Mouse (Mus musculus) midbrain, embryonic 12.5 days (tissue): ENCODE measurements at regions not wholly inside any gene's neighbourhood (a gene's known extent, or its start where the extent isn't known, plus 50 kb on each side); places are given as distances from the start of the nearest gene placed in this dataset.

Source experiments
- ATAC-seq: fragments of 200-750 bp; cut with Nextera tagmentation; 2 replicates; pipeline ENCODE4 v1.8.0; 2017; ENCODE audit warnings: low read depth, moderate TSS enrichment, moderate library complexity; ENCODE audit not compliant: low FRiP score
- H3K27ac ChIP-seq: fragments of 300-500 bp; sonication (generic); replicated peaks from 2 replicates; pipeline ENCODE4 v1.5.1; 2016; ENCODE audit warnings: mild to moderate bottlenecking
- H3K27me3 ChIP-seq: fragments of 300-500 bp; sonication (generic); 2 replicates; pipeline ENCODE4 v1.6.1; 2016; ENCODE audit warnings: mild to moderate bottlenecking
- H3K36me3 ChIP-seq: fragments of 300-500 bp; sonication (generic); 2 replicates; pipeline ENCODE4 v1.6.1; 2016
- H3K4me1 ChIP-seq: fragments of 300-500 bp; sonication (generic); 2 replicates; pipeline ENCODE4 v1.6.1; 2016
- H3K4me2 ChIP-seq: fragments of 300-500 bp; sonication (generic); replicated peaks from 2 replicates; pipeline ENCODE4 v1.6.1; 2016; ENCODE audit warnings: mild to moderate bottlenecking, moderate library complexity
- H3K4me3 ChIP-seq: fragments of 300-500 bp; sonication (generic); 2 replicates; pipeline ENCODE4 v1.5.1; 2016; ENCODE audit warnings: mild to moderate bottlenecking
- H3K9ac ChIP-seq: fragments of 300-500 bp; sonication (generic); replicated peaks from 2 replicates; pipeline ENCODE4 v1.6.1; 2016; ENCODE audit warnings: mild to moderate bottlenecking, moderate library complexity
- H3K9me3 ChIP-seq: fragments of 300-500 bp; sonication (generic); 2 replicates; pipeline ENCODE4 v1.6.1; 2016; ENCODE audit warnings: mild to moderate bottlenecking
- WGBS: fragments of 180-500 bp; shearing (Covaris S2); methylation state at CpG from one replicate; pipeline ENCODE4 v1.1.7; 2016; 5-methylcytosine and 5-hydroxymethylcytosine counted together

DNA sequence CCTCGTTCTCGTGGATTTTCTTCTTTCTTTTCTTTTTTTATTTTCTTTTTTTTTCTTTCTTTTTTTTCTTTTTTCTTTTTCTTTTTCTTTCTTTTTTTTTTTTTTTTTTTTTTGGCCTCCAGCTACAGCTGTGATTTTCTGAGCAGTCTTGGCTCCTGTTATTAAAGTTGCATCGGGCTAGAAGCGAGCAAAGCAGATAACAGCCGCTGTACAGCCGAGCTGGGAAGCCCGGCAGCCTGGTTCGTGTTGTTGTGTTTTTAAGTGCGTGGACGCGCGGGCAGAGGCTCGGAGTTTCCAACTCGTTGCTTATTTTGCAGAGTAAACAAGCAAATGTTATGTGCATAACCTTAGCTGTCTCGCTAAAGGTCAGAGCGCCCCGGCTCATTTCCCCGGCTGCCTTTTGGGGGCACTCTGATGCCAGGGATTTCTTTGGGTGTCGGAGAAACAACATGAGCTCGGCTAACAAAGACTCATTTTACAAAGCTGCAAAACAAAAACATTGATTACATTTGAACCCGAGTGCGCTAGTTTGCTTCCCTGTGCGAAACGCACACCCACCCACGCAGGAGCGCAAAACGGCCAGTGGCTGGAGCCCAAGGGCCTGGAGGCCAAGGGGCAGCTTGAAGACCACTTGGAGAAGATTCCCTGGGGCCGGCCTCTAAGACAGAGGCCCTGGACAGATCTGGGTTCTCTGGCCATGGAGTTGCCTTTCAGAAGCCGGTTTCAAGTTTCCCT is 344.3 kb upstream of the Mki67 start:
- WGBS = 10% methylated on average over 29 of the region's 29 CpGs
- no peaks in the 10 kb centered on the region for H3K9me3 ChIP-seq
- no peaks in the 10 kb centered on the region for H3K36me3 ChIP-seq
- H3K4me3 ChIP-seq = peak overlapping the region; percentile 27
- peak overlapping the region; percentile 56; the same call in 1 of the 2 replicates for H3K9ac ChIP-seq
- no peak for ATAC-seq
- H3K27ac ChIP-seq = peak overlapping the region; percentile 73
- 0 out of 2 replicates have a peak, but pooled peaks cover 5% of the 10 kb centered on the region for H3K27me3 ChIP-seq
- peaks cover 18% of the 10 kb centered on the region for H3K4me1 ChIP-seq
- H3K4me2 ChIP-seq = peak overlapping the region; percentile 59

DNA sequence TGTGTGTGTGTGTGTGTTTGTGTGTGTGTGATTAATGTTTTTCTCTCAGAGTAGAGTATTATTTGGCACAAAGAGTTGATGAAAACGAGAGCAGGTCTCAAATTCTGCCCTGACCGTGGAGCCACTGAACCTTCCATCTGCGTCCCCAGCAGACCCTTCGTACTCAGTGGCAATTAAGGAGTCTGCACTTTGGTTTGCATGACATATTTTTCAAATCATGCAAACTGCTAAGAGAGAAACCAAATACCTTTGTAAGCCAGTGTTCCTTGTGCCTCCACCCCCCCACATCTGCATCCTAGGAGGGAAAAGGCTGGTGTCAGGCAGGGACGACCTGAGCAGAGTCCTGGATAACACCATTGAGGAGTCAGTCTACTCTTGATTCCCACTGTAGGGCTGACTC is 346.5 kb upstream of the Mki67 start:
- Histone ChIP-seq H3K9me3 (no peaks in the 10 kb centered on the region), H3K27ac (no peak overlapping the region), H3K9ac (no peak overlapping the region), H3K4me2 (no peak overlapping the region), H3K36me3 (no peaks in the 10 kb centered on the region), H3K4me3 (no peak overlapping the region), H3K27me3 (0 out of 2 replicates have a peak, but pooled peaks cover 5% of the 10 kb centered on the region), H3K4me1 (peaks cover 23% of the 10 kb centered on the region)
- ATAC-seq = no peak
- WGBS = 56% methylated on average over 5 of the region's 5 CpGs

GRCm38 (mm10) chr7:136065038-136065678 is 349.0 kb upstream of the Mki67 start:
- Histone ChIP-seq H3K9me3 (no peaks in the 10 kb centered on the region), H3K4me3 (no peak overlapping the region), H3K36me3 (no peaks in the 10 kb centered on the region), H3K27me3 (0 out of 2 replicates have a peak, but pooled peaks cover 5% of the 10 kb centered on the region), H3K4me2 (no peak overlapping the region), H3K9ac (no peak overlapping the region), H3K4me1 (peaks cover 17% of the 10 kb centered on the region), H3K27ac (no peak overlapping the region)
- 69% methylated on average over 12 of the region's 12 CpGs for WGBS
- ATAC-seq = no peak

DNA sequence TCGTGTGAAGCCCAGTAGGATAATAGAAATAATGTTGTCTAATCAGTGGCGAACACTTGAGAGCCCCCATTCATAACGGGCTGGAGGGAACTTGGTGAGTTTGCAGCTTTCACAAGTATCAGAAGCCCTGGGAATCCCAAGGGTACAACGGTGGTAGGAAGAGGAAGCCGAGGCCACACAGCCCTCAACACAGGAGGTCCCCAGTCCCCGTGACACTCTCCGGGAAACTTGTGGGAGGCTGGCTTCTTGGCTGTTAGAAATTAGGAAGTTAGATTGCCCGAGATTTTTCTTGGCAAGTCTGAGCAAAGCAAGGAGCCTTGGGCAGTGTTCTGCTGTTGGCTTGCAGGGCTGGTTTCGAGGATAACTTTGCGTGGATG is 349.5 kb upstream of the Mki67 start:
- H3K4me1 ChIP-seq = peaks cover 17% of the 10 kb centered on the region
- H3K27me3 ChIP-seq = 0 out of 2 replicates have a peak, but pooled peaks cover 5% of the 10 kb centered on the region
- no peaks in the 10 kb centered on the region for H3K9me3 ChIP-seq
- no peaks in the 10 kb centered on the region for H3K36me3 ChIP-seq
- no peak overlapping the region for H3K9ac ChIP-seq
- no peak overlapping the region for H3K27ac ChIP-seq
- no peak for ATAC-seq
- H3K4me3 ChIP-seq = no peak overlapping the region
- no peak overlapping the region for H3K4me2 ChIP-seq
- 64% methylated on average over 10 of the region's 10 CpGs for WGBS

- H3K9ac ChIP-seq = no peak overlapping the region
- no peaks in the 10 kb centered on the region for H3K9me3 ChIP-seq
- H3K4me3 ChIP-seq = no peak overlapping the region
- peaks cover under 1% of the 10 kb centered on the region; the same call in 1 of the 2 replicates for H3K4me1 ChIP-seq
- no peak for ATAC-seq
- H3K27ac ChIP-seq = no peak overlapping the region
- WGBS = 90% methylated on average over 5 of the region's 5 CpGs
- H3K27me3 ChIP-seq = 0 out of 2 replicates have a peak, but pooled peaks cover 6% of the 10 kb centered on the region
- H3K4me2 ChIP-seq = no peak overlapping the region
- H3K36me3 ChIP-seq = no peaks in the 10 kb centered on the region
Observed at GRCm38 (mm10) chr7:136070881-136071280, 354.7 kb upstream of the Mki67 start.

DNA sequence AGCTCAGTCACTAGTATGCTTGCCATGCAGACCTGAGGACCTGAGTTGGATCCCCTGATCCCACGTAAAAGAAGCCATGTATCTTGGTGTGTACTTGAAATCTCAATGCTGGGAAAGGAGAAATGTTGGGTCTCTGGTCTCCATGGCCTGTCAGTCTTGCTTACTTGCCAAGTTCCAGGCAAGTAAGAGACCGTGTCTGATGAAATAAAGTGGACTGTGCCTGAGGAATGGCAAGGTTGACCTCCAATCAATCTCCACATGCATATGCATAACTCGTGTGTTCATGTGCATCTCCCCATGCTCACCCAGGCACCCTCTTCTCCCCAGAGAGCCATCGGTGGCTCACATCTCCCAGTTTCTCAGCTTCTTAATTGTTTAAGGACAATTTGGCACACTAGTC is 355.2 kb upstream of the Mki67 start:
- no peak for ATAC-seq
- no peaks in the 10 kb centered on the region for H3K36me3 ChIP-seq
- no peaks in the 10 kb centered on the region for H3K4me1 ChIP-seq
- no peak overlapping the region for H3K4me3 ChIP-seq
- H3K27me3 ChIP-seq = 0 out of 2 replicates have a peak, but pooled peaks cover 6% of the 10 kb centered on the region
- H3K9ac ChIP-seq = no peak overlapping the region
- 88% methylated on average over 4 of the region's 4 CpGs for WGBS
- H3K9me3 ChIP-seq = no peaks in the 10 kb centered on the region
- no peak overlapping the region for H3K4me2 ChIP-seq
- no peak overlapping the region for H3K27ac ChIP-seq

DNA sequence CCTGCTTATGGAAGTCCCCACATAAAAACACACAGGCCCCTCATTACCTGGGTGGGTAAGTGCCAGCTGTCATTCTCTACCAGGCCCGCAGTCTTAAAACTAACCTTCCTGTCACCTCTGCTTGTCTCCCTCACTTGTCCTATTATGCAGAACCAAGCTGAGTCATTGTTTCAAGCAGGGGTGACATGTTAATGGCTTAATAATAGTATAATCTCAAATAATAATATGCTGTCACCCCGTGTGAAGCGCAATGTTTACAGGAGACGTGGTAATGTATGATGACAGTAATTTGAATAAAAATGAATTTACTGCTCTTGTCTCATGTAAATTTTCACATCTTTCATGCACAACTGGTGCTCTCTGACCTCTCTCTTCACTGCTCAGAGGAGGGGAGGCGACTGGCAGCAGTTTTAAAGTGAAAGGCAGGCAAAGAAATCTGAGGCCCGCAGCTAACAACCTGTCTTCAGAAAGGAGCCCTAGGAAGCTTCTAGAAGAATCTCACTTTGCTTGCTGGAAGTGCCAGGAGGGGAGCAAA is 357.2 kb upstream of the Mki67 start:
- 61% methylated on average over 6 of the region's 6 CpGs for WGBS

DNA sequence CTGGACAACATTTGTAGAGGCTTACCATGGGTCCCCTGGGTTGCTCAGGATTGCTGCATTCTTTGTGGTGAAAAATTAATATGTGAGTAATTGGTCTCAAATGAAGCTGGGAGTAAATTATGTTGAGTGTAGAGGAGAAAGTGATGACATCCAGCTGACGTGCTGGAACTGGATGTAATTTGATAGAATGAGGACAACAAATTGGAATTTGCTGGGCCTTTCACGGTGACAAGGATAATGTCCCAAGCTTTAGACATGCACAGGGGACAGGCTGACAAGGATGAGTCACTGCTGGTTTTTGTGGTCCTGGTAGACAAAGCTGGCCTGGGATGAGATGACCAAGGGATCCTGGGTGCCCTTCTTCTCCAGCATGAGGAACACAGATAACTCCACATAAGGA is 357.9 kb upstream of the Mki67 start:
- WGBS = 89% methylated on average over 2 of the region's 2 CpGs
- Histone ChIP-seq H3K4me1 (no peaks in the 10 kb centered on the region), H3K4me2 (no peak overlapping the region), H3K4me3 (no peak overlapping the region), H3K9ac (no peak overlapping the region), H3K9me3 (no peaks in the 10 kb centered on the region), H3K27me3 (0 out of 2 replicates have a peak, but pooled peaks cover 6% of the 10 kb centered on the region), H3K36me3 (no peaks in the 10 kb centered on the region), H3K27ac (no peak overlapping the region)
- no peak for ATAC-seq

More for the DNA sequence above, 357.2 kb upstream of the Mki67 start:
- Histone ChIP-seq H3K9me3 (no peaks in the 10 kb centered on the region), H3K36me3 (no peaks in the 10 kb centered on the region), H3K27ac (no peak overlapping the region), H3K9ac (no peak overlapping the region), H3K27me3 (0 out of 2 replicates have a peak, but pooled peaks cover 6% of the 10 kb centered on the region), H3K4me3 (no peak overlapping the region), H3K4me2 (no peak overlapping the region), H3K4me1 (no peaks in the 10 kb centered on the region)
- ATAC-seq = no peak

DNA sequence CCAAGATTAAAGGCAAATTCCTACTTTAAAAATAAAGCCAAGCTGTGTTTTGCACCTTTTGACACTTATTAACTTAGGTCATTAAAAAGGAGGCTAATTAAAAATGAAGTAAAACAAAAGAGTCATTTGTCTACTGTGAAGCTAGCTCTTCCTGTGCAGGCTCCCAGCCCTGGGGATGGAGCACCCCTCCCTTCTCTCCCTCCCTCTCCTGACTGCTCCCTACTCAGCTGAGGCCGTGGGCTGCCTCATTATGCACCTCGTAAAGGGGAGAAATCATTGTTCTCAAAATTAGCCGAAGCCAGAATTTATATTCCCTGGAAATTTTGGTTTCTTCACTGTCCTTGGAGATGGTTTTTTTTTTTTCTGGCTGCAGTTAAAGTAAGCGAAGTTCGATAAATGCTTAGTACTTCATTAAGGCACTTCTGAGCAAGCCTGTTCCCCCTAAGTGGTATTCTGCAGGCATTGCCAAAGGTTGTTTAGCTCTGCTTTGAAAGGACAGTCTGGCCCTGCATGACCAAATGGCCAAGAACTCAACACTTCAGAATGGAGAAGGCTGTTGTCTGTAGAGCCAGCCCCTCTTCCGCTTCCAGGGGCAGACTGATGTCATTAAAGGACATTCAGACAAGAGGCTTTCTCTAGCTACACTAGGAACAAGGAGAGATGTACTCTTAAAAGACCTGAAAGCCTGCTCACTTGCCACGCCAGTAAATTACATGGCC is 365.5 kb upstream of the Mki67 start:
- Histone ChIP-seq H3K4me2 (no peak overlapping the region), H3K27me3 (no peaks in the 10 kb centered on the region), H3K27ac (no peak overlapping the region; the same call in 1 of the 2 replicates), H3K4me1 (peaks cover 36% of the 10 kb centered on the region), H3K9ac (no peak overlapping the region), H3K36me3 (no peaks in the 10 kb centered on the region), H3K4me3 (no peak overlapping the region), H3K9me3 (no peaks in the 10 kb centered on the region)
- 49% methylated on average over 7 of the region's 7 CpGs for WGBS
- no peak for ATAC-seq

- no peaks in the 10 kb centered on the region for H3K27me3 ChIP-seq
- peaks cover 36% of the 10 kb centered on the region for H3K4me1 ChIP-seq
- WGBS = 85% methylated on average over 4 of the region's 4 CpGs
- H3K27ac ChIP-seq = peak overlapping the region; percentile 67
- no peak overlapping the region for H3K4me3 ChIP-seq
- no peak overlapping the region for H3K9ac ChIP-seq
- no peak for ATAC-seq
- no peaks in the 10 kb centered on the region for H3K36me3 ChIP-seq
- no peak overlapping the region for H3K4me2 ChIP-seq
- no peaks in the 10 kb centered on the region for H3K9me3 ChIP-seq
Observed at GRCm38 (mm10) chr7:136082253-136082867, 366.2 kb upstream of the Mki67 start.

DNA sequence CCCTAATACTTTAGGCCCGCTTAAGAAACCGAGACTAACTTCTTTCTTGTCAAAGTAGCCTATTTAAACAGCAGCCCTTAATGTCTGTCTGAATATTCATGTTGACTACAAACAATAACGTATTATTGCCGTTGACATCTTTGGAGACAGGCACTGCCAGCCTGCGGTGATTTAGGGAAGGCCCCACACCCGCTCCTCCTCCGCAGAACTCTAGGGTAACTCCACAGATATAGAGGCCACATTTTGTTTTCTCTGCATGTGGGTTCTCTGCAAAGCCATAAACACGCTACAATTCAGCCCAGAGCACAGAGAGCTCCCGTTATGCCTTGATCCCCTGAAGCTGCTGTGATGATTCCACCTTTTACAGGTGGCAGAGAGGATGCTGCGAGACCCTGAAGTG is 366.8 kb upstream of the Mki67 start:
- no peaks in the 10 kb centered on the region for H3K36me3 ChIP-seq

More for the DNA sequence above, 366.8 kb upstream of the Mki67 start:
- Histone ChIP-seq H3K4me1 (peaks cover 36% of the 10 kb centered on the region), H3K9ac (no peak overlapping the region), H3K9me3 (no peaks in the 10 kb centered on the region), H3K4me2 (no peak overlapping the region), H3K27me3 (no peaks in the 10 kb centered on the region), H3K4me3 (no peak overlapping the region), H3K27ac (peak overlapping the region; percentile 67)
- ATAC-seq = no peak
- 61% methylated on average over 10 of the region's 10 CpGs for whole genome bisulfite sequencing
